Mouse (Mus musculus) limb, embryonic 14.5 days (tissue): ENCODE measurements around the gene Rpn2. TPM values are rescaled to one million over a fixed set of nuclear protein-coding genes. Genes with fewer than 3 reads are reported as not detected.

Experiments
- ATAC-seq: fragments of 200-750 bp; cut with Nextera tagmentation; 2 replicates; pipeline ENCODE4 v1.8.0; 2017; ENCODE audit warnings: low read depth, moderate number of reproducible peaks, moderate TSS enrichment; ENCODE audit not compliant: low FRiP score
- DNase-seq: peaks from one replicate; pipeline ENCODE4 v3.0.0-alpha.2; 2015; ENCODE audit warnings: low spot score
- H3K27ac ChIP-seq: fragments of 300-500 bp; sonication (generic); replicated peaks from 2 replicates; pipeline ENCODE4 v1.5.1; 2014; ENCODE audit warnings: low read depth, mild to moderate bottlenecking, low read length, moderate library complexity, mixed read lengths
- H3K27me3 ChIP-seq: fragments of 300-500 bp; sonication (generic); 2 replicates; pipeline ENCODE4 v1.6.1; 2014; ENCODE audit warnings: low read length, mixed read lengths; ENCODE audit not compliant: control insufficient read depth, insufficient read depth
- H3K36me3 ChIP-seq: fragments of 300-500 bp; sonication (generic); 2 replicates; pipeline ENCODE4 v1.6.1; 2014; ENCODE audit warnings: mild to moderate bottlenecking, low read length, moderate library complexity, mixed read lengths; ENCODE audit not compliant: control insufficient read depth, insufficient read depth
- H3K4me1 ChIP-seq: fragments of 300-500 bp; sonication (generic); 2 replicates; pipeline ENCODE4 v1.6.1; 2014; ENCODE audit warnings: antibody characterized with exemption, low read length, mixed read lengths; ENCODE audit not compliant: control insufficient read depth, insufficient read depth
- H3K4me2 ChIP-seq: fragments of 300-500 bp; sonication (generic); replicated peaks from 2 replicates; pipeline ENCODE4 v1.6.1; 2014; ENCODE audit warnings: low read depth, mild to moderate bottlenecking, low read length, moderate library complexity; ENCODE audit not compliant: severe bottlenecking
- H3K4me3 ChIP-seq: fragments of 300-500 bp; sonication (generic); replicated peaks from 2 replicates; pipeline ENCODE4 v1.5.1; 2014; ENCODE audit warnings: low read length
- H3K9ac ChIP-seq: fragments of 300-500 bp; sonication (generic); 2 replicates; pipeline ENCODE4 v1.6.1; 2014; ENCODE audit warnings: mild to moderate bottlenecking, low read depth, low read length, moderate library complexity; ENCODE audit not compliant: severe bottlenecking
- H3K9me3 ChIP-seq: fragments of 300-500 bp; sonication (generic); 2 replicates; pipeline ENCODE4 v1.6.1; 2016; ENCODE audit warnings: low read length; ENCODE audit not compliant: control insufficient read depth
- POLR2A ChIP-seq: fragments of 200-500 bp; IDR thresholded peaks from 2 replicates; pipeline ENCODE4 v1.8.0; 2012; ENCODE audit warnings: inconsistent platforms, mild to moderate bottlenecking, moderate library complexity, borderline replicate concordance; ENCODE audit not compliant: insufficient read depth, insufficient read length; ENCODE audit errors: extremely low read depth
- WGBS: fragments of 180-500 bp; shearing (Covaris S2); extraction: QIAGEN DNeasy Blood & Tissue Kit; methylation state at CpG from one replicate; pipeline ENCODE4 v1.1.7; 2014; 5-methylcytosine and 5-hydroxymethylcytosine counted together
- polyA plus RNA-seq, 2 experiments: library from polyadenylated mRNA; depleted of rRNA in 1 of 2; stranded (reverse) in 1 of 2; unstranded in 1 of 2; fragments of >200 nt; fragmentation: Nextera tagmentation in 1 of 2; extraction: Ambion mirVana in 1 of 2; gene quantifications; 2 replicates each; pipeline versions ENCODE4 v1.2.1 to v1.2.3; 2012 to 2014

Gene Rpn2
- polyA plus RNA-seq, 2 experiments, result 307 to 329 TPM

GRCm38 (mm10) chr2:157300051-157300450, 21.2 kb downstream of the Rpn2 start:
- 98% methylated on average over 6 of the region's 6 CpGs for WGBS
- Histone ChIP-seq H3K9ac (no peak overlapping the region), H3K4me1 (no peaks in the 10 kb centered on the region)

GRCm38 (mm10) chr2:157303096-157303495, 24.3 kb downstream of the Rpn2 start:
- 68% methylated on average over 9 of the region's 9 CpGs for WGBS
- H3K36me3 ChIP-seq, result peaks cover 72% of the 10 kb centered on the region
- no peaks in the 10 kb centered on the region for H3K27me3 ChIP-seq
- H3K9ac ChIP-seq, result no peak overlapping the region
- H3K4me1 ChIP-seq, result peaks cover 12% of the 10 kb centered on the region; the same call in 1 of the 2 replicates
- H3K9me3 ChIP-seq, result no peaks in the 10 kb centered on the region
- no peak for DNase-seq
- no peak overlapping the region for H3K4me2 ChIP-seq
- no peak for ATAC-seq
- H3K4me3 ChIP-seq, result no peak overlapping the region
- no peak for TF ChIP-seq POLR2A
- H3K27ac ChIP-seq, result no peak overlapping the region

More at GRCm38 (mm10) chr2:157300051-157300450, 21.2 kb downstream of the Rpn2 start:
- Histone ChIP-seq H3K27ac (no peak overlapping the region), H3K9me3 (no peaks in the 10 kb centered on the region), H3K36me3 (peaks cover 90% of the 10 kb centered on the region), H3K27me3 (no peaks in the 10 kb centered on the region), H3K4me2 (no peak overlapping the region), H3K4me3 (no peak overlapping the region)
- DNase-seq (no peak), ATAC-seq (peak; percentile 19; the same call in 1 of the 2 replicates)
- TF ChIP-seq POLR2A, result no peak

DNA sequence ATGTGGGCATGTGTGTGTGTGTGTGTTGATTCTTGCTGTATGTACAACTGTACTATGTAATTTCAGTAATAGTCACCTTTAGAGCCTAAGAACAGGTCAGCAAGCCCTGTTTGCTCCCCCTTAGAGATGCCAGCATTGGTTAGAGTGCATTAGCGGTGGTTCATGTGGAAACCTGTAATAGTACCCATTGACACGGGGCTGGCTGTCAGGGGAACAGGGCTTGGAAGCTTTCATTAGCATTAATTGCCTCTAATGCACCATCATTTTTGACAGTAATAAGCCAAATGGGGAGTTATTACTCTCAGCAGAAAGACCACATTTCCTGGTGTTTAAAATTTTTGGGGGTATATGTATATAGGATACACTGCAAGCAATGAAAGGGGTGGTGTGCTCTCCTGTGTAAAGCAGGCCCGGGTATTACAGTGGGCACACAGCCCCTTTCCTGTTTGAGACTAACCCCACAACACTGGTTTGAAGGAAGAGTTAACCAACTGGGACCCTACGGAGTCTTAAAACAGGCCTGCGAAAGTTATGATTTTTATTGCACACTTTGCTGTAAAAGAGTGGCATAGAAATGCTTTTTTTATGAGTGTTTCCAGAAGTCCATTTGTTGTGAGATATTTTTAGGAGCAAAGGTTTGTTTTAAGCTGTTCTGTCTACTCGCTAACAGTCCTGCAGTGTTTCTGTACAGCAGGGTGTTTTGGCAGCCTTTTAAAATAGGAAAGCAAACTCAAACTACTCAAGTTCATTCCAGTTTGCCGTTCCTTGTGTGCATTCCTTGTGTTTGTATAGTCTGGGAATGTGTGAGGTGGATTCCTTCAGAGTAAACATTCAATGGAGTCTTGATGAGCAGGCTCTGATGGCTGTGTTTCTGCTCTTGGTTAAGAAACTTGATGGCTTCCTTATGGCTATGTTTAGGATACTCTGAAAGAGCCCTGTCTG, 27.5 kb downstream of the Rpn2 start:
- Histone ChIP-seq H3K4me1 (peaks cover 12% of the 10 kb centered on the region; the same call in 1 of the 2 replicates), H3K9ac (no peak overlapping the region), H3K4me2 (no peak overlapping the region), H3K27me3 (no peaks in the 10 kb centered on the region), H3K4me3 (no peak overlapping the region), H3K36me3 (peaks cover 72% of the 10 kb centered on the region), H3K9me3 (no peaks in the 10 kb centered on the region), H3K27ac (peak overlapping the region; percentile 0; the same call in 1 of the 2 replicates)
- peak; percentile 32 for DNase-seq
- peak; percentile 48; the same call in 1 of the 2 replicates for ATAC-seq
- TF ChIP-seq POLR2A, result no peak
- 35% methylated on average over 7 of the region's 7 CpGs for WGBS

DNA sequence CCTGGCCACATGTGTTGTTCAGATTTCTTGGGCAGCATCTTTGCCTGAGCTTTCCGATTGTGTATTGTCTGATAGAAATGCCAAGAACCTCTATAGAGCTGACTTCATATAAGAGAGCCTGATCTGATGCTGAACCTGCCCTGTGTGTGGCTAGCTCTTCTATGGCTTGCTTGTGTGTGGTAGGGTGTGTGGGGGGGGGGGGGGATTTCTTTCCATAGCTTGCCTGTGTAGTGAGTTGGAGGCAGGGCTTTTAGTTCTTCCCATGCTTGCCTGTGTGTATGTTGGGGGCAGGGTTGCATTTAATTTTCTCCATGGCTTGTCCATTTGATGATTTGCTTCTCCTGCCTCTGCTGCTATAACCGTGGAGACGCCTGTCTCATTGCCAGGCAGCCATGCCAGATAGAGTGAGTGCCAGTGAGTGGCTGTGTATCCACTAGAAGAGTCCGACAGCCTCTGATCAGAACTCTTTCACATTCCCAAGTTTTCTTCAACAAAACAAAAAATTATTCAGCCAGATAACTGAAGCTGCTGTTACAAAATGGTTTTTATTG, 29.0 kb downstream of the Rpn2 start:
- H3K4me2 ChIP-seq, result no peak overlapping the region
- 81% methylated on average over 4 of the region's 4 CpGs for WGBS
- peaks cover 12% of the 10 kb centered on the region; the same call in 1 of the 2 replicates for H3K4me1 ChIP-seq
- peaks cover 73% of the 10 kb centered on the region for H3K36me3 ChIP-seq
- H3K27ac ChIP-seq, result peak overlapping the region; percentile 0
- no peak overlapping the region for H3K9ac ChIP-seq
- no peaks in the 10 kb centered on the region for H3K27me3 ChIP-seq
- DNase-seq (no peak), ATAC-seq (no peak)
- no peak for TF ChIP-seq POLR2A
- no peaks in the 10 kb centered on the region for H3K9me3 ChIP-seq
- H3K4me3 ChIP-seq, result no peak overlapping the region

DNA sequence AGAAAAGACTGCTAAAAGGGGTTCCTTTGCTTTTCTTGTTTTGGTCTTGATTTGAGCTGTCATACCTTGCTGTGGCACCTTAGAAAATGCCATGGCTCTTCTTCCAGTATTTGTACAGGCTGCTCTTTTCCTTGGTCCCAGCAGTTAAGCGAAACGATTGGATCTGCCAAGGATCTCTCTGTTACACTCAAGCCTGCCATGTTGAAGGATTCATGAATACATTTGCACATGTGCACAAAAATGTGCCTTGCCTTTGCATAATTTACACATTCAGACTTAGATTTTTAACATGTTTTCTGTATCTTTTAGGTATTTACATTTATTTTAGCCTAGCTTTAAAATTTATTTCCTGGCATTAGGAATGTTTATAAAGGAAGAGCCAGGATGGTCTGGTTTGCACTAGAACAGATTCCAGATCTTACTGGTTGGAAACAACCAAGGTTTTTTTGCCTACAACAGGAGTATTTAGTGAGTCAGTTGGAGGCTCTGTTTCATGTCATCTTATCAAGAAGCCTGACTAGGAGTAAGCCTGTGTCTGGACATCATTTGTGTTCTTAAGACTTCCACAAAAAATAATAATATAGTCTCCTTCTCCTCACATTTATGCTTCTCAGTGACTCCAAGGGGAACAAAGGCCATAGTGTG, 29.6 kb downstream of the Rpn2 start:
- ATAC-seq (no peak), DNase-seq (no peak)
- no peaks in the 10 kb centered on the region for H3K27me3 ChIP-seq
- no peak overlapping the region for H3K4me2 ChIP-seq
- no peak overlapping the region for H3K4me3 ChIP-seq
- no peak overlapping the region; the same call in 1 of the 2 replicates for H3K27ac ChIP-seq
- TF ChIP-seq POLR2A, result no peak
- 94% methylated on average over 2 of the region's 2 CpGs for WGBS
- peaks cover 12% of the 10 kb centered on the region; the same call in 1 of the 2 replicates for H3K4me1 ChIP-seq
- H3K9ac ChIP-seq, result no peak overlapping the region
- H3K36me3 ChIP-seq, result peaks cover 73% of the 10 kb centered on the region
- no peaks in the 10 kb centered on the region for H3K9me3 ChIP-seq
